Mouse (Mus musculus): ENCODE data around the gene Dbndd1.
"Not testable (repeated sequence)": the region's sequence is repeated elsewhere in the genome, so short reads cannot be mapped to it uniquely, and the experiment has no call there.

Gene Dbndd1

DNA sequence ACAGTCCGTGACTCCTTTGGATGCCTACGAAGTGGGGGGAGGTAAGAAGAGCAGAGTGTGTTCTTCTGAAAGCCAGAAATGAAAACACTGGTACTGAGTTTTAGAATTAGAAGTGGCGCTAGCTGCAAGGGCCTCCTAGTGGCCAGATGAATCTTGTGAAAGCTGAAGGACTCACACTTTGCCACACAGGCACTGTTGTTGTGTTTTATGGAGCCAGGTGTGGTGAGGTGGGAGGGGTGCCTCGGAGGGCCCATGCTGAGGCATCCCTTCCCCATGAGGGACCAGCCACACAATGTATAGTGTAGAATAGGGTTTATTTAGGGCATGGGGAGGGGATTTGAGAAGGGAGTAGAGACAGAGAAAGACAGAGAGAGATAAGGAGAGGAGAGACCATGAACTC, 17.6 kb downstream of the Dbndd1 start:
- peak; percentile 26 for DNase-seq (ENCODE audit: low read depth)

DNA sequence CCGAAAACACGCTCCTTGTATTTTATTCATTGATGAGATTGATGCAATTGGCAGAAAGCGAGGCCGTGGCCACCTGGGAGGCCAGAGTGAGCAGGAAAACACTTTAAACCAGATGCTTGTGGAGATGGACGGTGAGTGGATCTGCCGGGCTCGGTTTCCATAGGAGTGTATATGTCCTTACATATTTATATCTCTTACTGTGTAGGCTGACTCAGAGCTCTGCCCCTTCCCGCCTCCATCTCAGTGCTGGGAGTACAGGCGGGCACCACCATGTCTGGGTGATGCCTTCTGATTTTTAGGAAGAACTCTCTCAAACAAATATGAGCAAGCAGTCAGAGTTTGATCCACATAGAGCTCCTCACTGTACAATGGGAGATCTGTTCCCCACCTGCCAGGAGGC, 22.4 kb downstream of the Dbndd1 start:
- DNase-seq (ENCODE audit: low read depth) = no peak

DNA sequence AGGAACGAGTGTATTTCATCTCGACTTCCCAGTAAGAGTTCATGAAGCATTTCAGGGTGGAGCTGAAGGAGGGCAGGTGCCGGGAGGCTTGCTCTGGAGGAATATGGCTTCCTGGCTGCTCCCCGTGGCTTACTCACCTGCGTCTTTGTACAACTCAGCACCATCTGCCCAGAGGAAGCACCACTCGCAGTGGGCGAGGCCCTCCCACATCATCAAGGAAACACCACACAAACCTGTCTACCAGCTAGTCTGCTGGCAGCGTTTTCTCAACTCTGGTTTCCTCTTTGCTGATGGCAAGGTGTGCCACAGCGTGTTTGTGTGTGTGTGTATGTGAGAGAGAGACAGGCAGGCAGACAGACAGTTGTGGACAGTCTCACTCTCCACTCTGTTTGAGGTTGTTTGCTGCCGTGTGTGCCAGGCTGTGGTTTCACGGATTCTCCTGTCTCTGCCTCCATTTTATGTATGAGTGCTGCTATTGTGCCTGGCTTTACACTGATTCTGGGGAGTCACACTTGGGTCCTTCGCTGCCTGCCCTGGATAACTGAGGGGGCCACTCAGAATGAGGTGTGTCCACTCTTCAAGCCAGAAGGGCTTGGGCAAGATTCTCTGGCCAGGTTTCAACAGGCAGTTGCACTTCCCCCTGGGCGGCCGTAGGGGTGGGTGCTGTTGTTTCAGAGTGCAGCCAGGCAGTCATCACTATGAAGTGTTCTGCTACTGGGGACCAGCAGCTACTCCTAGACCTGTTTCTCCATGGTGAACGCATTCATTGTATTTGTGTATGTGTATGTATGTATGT, 23.8 kb downstream of the Dbndd1 start:
- no peak for DNase-seq (ENCODE audit: low read depth)

DNA sequence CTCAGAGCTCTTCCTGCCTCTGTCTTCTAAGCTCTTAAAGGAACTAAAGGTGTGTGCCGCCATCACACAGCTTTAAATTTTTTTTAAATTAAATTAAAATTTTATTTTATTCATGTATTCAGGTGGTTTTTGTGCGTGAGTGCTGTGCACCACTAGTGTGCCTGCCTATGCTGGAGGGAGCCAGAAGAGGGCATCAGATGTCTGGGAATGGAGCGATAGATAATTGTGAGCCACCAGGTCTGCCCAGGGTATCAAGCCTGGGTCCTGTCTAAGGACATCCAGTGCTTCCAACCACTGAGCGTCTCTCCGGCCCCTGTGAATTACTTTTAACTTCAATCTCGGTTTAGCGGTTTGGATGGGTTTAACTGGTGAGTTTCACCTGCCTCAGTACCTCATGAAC, 32.6 kb downstream of the Dbndd1 start:
- peak; percentile 28 for DNase-seq (ENCODE audit: low read depth)

DNA sequence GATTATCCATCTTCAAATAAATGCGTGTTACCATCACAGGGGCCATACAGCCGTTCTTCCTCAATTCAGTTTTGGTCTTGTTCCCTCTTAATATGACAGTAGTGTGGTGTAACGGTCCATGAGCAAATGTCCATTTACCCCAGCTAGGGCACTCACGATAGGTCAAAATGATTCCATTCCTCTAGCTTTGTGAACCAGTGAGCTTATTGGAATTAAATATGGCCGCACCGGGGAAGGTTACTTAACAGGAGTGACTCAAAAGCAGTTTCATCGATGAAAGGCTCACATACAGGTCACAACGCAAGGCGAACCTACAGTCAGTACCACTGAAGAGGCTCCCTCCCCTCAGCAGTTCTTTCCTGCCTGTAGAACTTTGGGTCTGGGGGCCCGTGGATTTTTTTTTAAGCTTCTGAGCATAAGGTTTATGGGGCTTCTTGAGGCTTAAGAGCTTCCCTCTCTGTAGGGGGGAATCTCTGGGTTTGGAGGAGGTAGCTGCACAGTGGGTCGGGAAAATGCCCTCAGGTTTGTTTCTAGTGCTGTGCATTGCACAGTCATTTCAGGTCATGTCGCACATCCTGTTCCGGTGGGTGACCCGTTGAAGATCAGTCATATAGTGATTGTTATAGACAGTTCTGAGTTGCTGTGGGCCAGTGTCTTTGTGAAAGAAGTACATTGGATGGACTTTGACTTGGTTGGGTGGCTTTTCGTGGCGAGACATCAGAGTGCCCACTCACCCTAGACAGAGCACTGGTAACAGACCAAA, 36.6 kb downstream of the Dbndd1 start:
- DNase-seq (ENCODE audit: low read depth) = peak; percentile 78

DNA sequence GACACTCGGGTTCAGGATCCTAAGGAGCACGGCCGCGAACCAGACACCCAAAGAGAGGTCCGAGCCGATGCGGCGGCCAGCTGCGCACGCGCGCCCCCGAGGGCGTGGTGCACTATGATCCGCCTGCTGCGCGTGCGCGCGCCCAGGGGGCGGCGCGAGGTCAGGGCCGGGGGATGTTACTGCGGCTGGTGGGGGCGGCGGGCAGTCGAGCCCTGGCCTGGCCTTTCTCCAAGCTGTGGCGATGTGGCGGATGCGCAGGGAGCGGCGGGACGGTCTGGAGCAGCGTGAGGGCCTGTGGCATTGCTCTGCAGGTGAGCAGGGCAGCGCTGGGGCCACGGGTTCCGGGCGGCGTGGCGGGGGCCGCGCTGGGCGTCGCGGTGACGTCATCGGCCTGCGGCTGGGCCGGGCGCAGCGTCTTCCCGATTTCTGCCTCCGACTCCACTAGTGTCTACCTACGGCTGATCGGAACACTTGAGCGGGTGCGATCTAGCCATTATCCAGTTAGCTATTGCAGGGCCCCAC, 37.5 kb downstream of the Dbndd1 start, which contains the start of gene Afg3l1:
TSS of gene Afg3l1 (plus strand) at position 167 of the 522 bp plus-strand sequence.
- DNase-seq (ENCODE audit: low read depth) = peak; percentile 93

DNA sequence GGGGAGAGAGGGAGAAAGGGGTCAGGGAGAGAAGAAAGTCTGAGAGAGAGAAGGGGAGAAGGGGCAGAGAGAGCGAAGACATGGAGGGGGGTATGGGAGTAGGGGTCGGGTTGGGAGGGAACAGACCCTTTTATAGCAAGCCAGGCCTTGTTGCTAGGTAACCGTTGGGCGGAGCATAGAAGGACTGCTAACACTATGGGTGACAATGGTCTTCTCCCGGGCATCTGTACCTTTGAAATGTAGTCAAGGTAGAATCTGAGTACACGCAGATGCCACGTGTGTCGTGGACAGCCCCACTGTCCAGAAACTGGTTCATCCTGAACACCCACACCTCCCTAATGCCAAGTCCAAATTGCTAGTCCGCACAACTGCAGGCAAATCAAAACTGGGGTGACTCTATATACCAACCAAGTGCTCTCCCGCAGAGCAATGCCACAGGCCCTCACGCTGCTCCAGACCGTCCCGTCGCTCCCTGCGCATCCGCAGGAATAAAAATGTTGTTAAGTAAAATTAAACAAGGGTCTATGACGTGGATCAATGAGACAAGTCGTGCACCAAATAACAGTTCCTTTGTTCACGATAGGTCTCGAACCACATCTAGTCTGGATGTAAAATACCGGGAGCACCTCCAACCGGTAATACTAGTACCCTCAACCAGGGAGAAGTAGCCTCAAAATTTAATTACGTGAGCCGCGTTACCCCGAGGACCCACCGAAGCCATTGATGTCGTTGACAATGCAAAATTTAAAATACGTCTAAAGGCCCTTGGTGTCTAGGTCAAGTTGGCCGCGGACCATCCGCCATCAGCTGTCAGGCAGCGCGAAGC, 38.1 kb downstream of the Dbndd1 start:
- peak; percentile 37 for DNase-seq (ENCODE audit: low read depth)

DNA sequence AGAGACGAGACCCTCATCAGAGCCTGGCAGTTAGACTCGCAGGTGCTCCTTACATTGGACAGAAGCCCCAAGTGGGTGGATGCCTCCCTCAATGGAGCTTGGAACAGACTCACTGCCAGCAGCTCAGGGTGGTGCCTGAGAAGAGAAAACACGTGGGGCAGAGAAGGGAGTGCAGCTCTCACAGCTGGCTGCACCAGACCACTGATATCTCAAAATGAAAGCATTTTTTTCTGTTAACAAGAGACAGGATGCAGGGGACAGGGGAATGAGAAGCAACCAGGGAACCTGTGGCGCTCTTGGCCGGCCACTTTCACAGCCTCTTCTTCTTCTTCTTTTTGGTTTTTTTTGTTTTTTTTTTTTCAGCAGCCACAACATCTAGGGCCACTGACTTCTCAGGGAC, 40.7 kb downstream of the Dbndd1 start:
- DNase-seq (ENCODE audit: low read depth) = not testable (repeated sequence)

DNA sequence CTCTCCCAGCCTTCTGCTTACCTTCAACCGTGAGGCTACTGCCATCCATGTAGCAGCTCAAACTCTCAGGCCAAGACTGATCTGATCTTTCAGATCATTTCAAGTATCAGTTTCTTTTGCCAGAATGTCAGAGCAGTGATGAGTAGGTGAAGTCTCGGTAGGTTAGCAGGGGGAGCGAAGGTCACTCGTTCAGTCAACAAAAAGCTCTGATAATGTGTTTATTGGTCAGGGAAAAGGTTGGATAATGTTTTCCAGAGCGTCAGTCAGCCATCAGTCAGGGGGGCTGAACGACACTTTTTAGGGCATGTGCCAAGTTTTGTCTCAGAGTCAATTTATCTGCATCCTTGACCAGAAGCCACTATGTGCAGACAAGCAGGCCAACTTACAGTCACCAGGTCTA, 42.3 kb downstream of the Dbndd1 start:
- DNase-seq (ENCODE audit: low read depth) = not testable (repeated sequence)

DNA sequence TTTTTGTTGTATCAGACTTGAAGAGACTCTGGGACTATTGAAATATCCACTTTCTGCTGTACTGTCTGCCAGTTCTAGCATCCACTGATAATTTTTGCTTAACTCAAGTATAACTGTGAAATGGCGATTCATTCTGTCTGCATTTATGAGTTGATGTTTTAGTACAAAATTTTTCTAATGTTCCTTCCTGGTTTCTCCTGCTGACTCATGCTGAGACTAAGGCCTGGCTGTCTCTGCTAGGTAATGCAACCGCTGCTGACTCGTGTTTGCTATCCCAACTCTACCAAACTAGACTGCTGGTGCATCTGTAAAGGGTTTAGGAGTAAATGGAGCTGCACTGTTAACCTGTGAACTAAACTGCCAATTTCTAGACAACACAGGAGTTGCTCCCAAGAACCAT, 47.8 kb downstream of the Dbndd1 start:
- peak; percentile 75 for DNase-seq (ENCODE audit: low read depth)

DNA sequence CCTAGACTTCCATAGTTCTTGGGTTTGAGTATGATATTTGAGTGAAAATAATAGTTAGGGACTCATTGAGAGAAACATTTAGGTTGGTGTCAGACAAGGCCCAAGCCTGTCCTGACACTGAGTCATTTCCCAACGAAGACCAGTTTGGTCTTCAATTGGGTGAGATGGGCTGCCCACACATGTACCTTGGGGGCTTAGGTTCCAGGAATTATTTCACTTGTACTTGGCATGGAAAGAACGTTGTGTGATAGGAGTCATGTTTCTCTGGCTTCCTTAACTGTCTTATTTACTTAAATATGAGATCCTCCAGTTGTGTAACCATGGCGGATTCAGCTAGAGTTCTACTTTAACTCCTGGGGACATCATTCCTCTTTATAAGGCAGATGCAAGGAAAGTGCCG, 51.6 kb downstream of the Dbndd1 start:
- DNase-seq (ENCODE audit: low read depth) = no peak

All from 416B (cell line).